Mouse (Mus musculus) cerebellum, adult 2 months (tissue): ENCODE measurements around the gene Cryl1.

Experiments used
- CTCF ChIP-seq: fragments of 200-500 bp; IDR thresholded peaks from 2 replicates; pipeline ENCODE4 v1.5.1; 2011; ENCODE audit warnings: low read depth, mild to moderate bottlenecking, control low read depth, low read length, moderate library complexity, borderline replicate concordance; ENCODE audit not compliant: insufficient read depth
- POLR2A ChIP-seq: fragments of 200-500 bp; IDR thresholded peaks from 2 replicates; pipeline ENCODE4 v1.6.1; 2011; ENCODE audit warnings: low read length, control low read depth, borderline replicate concordance; ENCODE audit not compliant: insufficient read depth

DNA sequence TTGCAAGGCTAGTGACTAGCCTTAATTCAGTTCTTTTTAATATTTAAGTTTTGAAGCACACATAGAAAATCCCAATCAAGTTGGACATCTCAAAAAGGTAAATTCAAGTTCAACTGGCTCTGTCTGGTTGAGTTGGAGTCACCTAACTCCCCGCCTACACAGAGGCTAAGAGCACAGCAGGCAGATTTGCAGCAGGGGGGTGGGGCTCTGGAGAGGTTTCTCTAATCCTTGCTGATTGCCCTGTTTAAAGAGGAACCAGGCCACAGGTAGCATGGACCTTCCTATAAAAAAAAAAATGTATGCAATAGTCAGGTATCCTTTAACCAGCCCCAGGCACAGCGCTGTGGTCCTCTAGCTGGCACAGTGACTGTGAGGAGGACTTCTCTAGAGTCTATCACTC lies 97.8 kb downstream of the Cryl1 start:
- no peak for TF ChIP-seq CTCF
- no peak for TF ChIP-seq POLR2A
